Mouse (Mus musculus): ENCODE data around the gene Tollip. TPM values are rescaled to one million over a fixed set of nuclear protein-coding genes. Genes with fewer than 3 reads are reported as not detected.

The Tollip gene
- total RNA-seq, 2 experiments from 2014 or later: 118 to 120 TPM

Other genes with a start within 250 kb of the Tollip start
- not detected for gene Muc2, start 228.2 kb downstream of the Tollip start, total RNA-seq (2021)
- gene Muc5ac, start 129.5 kb downstream of the Tollip start, total RNA-seq (2021): not detected
- not detected for gene Muc5b, start 79.4 kb downstream of the Tollip start, total RNA-seq (2021)
- gene Brsk2, start 31.2 kb upstream of the Tollip start, total RNA-seq (2021): 100 to 1,000 TPM; 166 to 180 TPM
- 10 to 100 TPM; 29.0 to 32.0 TPM for gene Mob2, start 142.6 kb upstream of the Tollip start, total RNA-seq (2021)
- 100 to 1,000 TPM; 130 to 133 TPM for gene Dusp8, start 177.3 kb upstream of the Tollip start, total RNA-seq (2021)
- not detected for gene Gm45618, start 202.2 kb upstream of the Tollip start, total RNA-seq (2021)
- gene Gm39115, start 217.5 kb upstream of the Tollip start, total RNA-seq (2021): not detected
- gene Gm45337, start 226.1 kb upstream of the Tollip start, total RNA-seq (2021): not detected
- gene Gm29735, start 238.6 kb upstream of the Tollip start, total RNA-seq (2021): not detected
- gene Gm4553, start 247.2 kb upstream of the Tollip start, total RNA-seq (2021): not detected

Measured in layer of hippocampus, adult 18-20 months (tissue).